Mouse (Mus musculus) G1E (cell line): ENCODE measurements around the gene Nr2f1. TPM values are rescaled to one million over a fixed set of nuclear protein-coding genes. Genes with fewer than 3 reads are reported as not detected.

Experiments used
- ATAC-seq: 2 replicates; pipeline ENCODE4 v1.8.0; 2016; ENCODE audit warnings: mild to moderate bottlenecking; ENCODE audit not compliant: insufficient number of reproducible peaks, poor library complexity, low FRiP score, severe bottlenecking; ENCODE audit errors: extremely low read depth
- DNase-seq: peaks from one replicate; pipeline ENCODE4 v3.0.0; 2012; ENCODE audit warnings: low spot score
- H3K27me3 ChIP-seq: 2 replicates; pipeline ENCODE4 v1.6.1; 2012; ENCODE audit warnings: mild to moderate bottlenecking, low read length, inconsistent platforms; ENCODE audit not compliant: insufficient read depth
- H3K36me3 ChIP-seq: replicated peaks from 2 replicates; pipeline ENCODE3; 2012; ENCODE audit warnings: mild to moderate bottlenecking, inconsistent platforms
- H3K4me1 ChIP-seq: 2 replicates; pipeline ENCODE4 v1.6.1; 2012; ENCODE audit warnings: low read depth, low read length, inconsistent platforms, mixed read lengths; ENCODE audit not compliant: insufficient read depth
- H3K4me3 ChIP-seq: 2 replicates; pipeline ENCODE4 v1.5.1; 2012; ENCODE audit warnings: low read depth, mild to moderate bottlenecking, inconsistent platforms, low read length, moderate library complexity, mixed read lengths
- H3K9me3 ChIP-seq: replicated peaks from 2 replicates; pipeline ENCODE4 v1.6.1; 2012; ENCODE audit warnings: inconsistent platforms
- CTCF ChIP-seq: IDR thresholded peaks from 2 replicates; pipeline ENCODE4 v1.5.1; 2012; ENCODE audit warnings: low read depth, low read length, inconsistent platforms, mixed read lengths
- GATA1 ChIP-seq: IDR thresholded peaks from 2 replicates; pipeline ENCODE4 v1.6.1; 2012; ENCODE audit warnings: borderline replicate concordance, low read length, inconsistent platforms, mixed read lengths
- GATA2 ChIP-seq: IDR thresholded peaks from 2 replicates; pipeline ENCODE4 v1.6.1; 2012; ENCODE audit warnings: low read depth, low read length, inconsistent platforms, borderline replicate concordance
- POLR2AphosphoS5 ChIP-seq: IDR thresholded peaks from 2 replicates; pipeline ENCODE4 v1.6.1; 2012; ENCODE audit warnings: low read depth, low read length, inconsistent platforms; ENCODE audit not compliant: insufficient replicate concordance
- TAL1 ChIP-seq: conservative IDR thresholded peaks from 2 replicates; pipeline ENCODE4 v1.6.1; 2012; ENCODE audit warnings: low read depth, low read length, inconsistent platforms, mixed read lengths
- polyA plus RNA-seq: library from polyadenylated mRNA; stranded (reverse); fragments of >175 nt; gene quantifications from 2 replicates; pipeline ENCODE4 v1.2.3, GENCODE M21; 2012
- total RNA-seq, 2 experiments: library from RNA; stranded (forward) in 1 of 2; stranded (reverse) in 1 of 2; fragments of 200-1000 nt in 1 of 2; fragments of >200 nt in 1 of 2; fragmentation: Nextera tagmentation in 1 of 2; gene quantifications; 2 replicates each; pipeline ENCODE4 v1.2.3; 2014 to 2017

Gene Nr2f1
- total and polyA plus RNA-seq, 3 experiments: 0.05 to 0.83 (median 0.05) TPM

DNA sequence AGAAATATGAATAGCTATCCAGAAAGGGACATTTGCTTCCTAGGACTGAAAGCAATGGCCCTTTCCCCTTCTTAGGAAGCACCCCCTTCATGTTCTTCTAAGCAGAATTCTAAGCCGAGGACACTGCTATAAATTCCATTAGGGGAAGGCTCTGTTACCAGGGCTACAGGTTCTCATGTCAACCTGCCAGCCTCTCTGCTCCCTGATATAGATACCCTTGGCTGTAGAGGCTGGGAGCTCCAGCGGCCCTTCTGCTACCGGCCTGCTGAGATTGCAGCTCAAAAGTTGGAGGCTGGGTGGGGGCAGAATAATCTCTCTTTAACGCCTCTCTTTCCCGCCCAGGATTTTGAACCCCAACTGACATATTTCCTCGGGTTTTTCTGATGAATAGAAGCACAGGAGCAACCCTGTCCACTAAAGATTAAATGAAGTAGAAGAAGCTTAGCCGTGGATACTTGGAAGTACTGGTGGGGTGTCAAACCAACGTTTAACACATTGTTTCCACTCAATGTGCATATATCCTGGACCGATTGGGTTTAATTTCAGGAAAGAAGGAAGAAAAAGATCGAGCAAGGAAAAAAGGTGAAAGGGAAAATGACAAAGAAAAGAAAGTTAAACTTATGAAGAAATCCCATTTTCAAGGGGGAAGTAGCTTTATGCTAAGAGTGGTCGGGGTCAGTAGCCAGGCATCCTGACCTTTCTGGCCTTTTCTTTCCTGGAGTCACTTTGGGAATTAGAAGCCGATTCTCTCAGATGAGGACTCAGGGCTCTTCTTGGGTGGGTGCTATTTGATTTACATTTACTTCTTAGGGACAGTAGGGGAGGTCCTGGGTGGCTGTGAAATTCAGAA lies 8.5 kb upstream of the Nr2f1 start:
- H3K4me1 ChIP-seq: peaks cover 28% of the 10 kb centered on the region
- no peaks in the 10 kb centered on the region for H3K9me3 ChIP-seq
- H3K27me3 ChIP-seq: peaks cover 46% of the 10 kb centered on the region
- no peak overlapping the region for H3K4me3 ChIP-seq
- DNase-seq (no peak), ATAC-seq (no peak)
- H3K36me3 ChIP-seq: no peaks in the 10 kb centered on the region
- no peak for TF ChIP-seq TAL1
- TF ChIP-seq GATA2: no peak
- no peak for TF ChIP-seq POLR2AphosphoS5
- TF ChIP-seq CTCF: no peak
- no peak for TF ChIP-seq GATA1

DNA sequence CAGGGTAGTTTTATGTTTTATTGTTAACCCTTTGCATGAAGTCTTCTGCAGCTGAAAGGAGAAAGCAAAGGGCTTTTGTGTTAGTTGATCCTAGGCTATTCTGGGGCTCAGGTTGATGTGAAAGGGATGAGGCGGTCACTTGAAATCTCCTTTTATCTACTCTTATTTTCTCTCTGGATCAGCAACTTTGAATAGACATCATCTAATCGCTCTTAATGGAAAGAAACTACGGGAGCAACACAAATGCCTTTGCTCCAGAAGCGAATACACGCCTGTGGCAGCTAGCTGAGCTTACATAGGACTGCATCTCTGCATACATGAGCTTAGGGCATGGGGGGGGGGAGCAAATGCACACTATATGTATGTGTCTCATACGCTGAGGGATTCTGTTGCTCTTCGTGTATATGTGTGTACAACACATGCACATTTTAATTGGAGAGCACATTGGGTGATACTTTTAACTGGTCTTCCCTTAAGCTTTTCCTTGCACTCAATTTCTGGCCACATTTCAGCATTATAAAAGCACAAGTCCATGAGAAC lies 7.4 kb upstream of the Nr2f1 start:
- no peaks in the 10 kb centered on the region for H3K9me3 ChIP-seq
- H3K4me1 ChIP-seq: peaks cover 34% of the 10 kb centered on the region
- peaks cover 49% of the 10 kb centered on the region for H3K27me3 ChIP-seq
- DNase-seq (no peak), ATAC-seq (no peak)
- no peaks in the 10 kb centered on the region for H3K36me3 ChIP-seq
- no peak overlapping the region for H3K4me3 ChIP-seq
- TF ChIP-seq GATA2 (no peak), POLR2AphosphoS5 (no peak), CTCF (no peak), TAL1 (no peak), GATA1 (no peak)

GRCm38 (mm10) chr13:78205426-78205825 lies 5.9 kb upstream of the Nr2f1 start:
- no peaks in the 10 kb centered on the region for H3K36me3 ChIP-seq
- TF ChIP-seq GATA2 (no peak), TAL1 (no peak), GATA1 (no peak), CTCF (no peak), POLR2AphosphoS5 (no peak)
- peaks cover 33% of the 10 kb centered on the region for H3K4me1 ChIP-seq
- ATAC-seq (no peak), DNase-seq (no peak)
- H3K9me3 ChIP-seq: no peaks in the 10 kb centered on the region
- H3K27me3 ChIP-seq: peaks cover 38% of the 10 kb centered on the region
- H3K4me3 ChIP-seq: no peak overlapping the region

DNA sequence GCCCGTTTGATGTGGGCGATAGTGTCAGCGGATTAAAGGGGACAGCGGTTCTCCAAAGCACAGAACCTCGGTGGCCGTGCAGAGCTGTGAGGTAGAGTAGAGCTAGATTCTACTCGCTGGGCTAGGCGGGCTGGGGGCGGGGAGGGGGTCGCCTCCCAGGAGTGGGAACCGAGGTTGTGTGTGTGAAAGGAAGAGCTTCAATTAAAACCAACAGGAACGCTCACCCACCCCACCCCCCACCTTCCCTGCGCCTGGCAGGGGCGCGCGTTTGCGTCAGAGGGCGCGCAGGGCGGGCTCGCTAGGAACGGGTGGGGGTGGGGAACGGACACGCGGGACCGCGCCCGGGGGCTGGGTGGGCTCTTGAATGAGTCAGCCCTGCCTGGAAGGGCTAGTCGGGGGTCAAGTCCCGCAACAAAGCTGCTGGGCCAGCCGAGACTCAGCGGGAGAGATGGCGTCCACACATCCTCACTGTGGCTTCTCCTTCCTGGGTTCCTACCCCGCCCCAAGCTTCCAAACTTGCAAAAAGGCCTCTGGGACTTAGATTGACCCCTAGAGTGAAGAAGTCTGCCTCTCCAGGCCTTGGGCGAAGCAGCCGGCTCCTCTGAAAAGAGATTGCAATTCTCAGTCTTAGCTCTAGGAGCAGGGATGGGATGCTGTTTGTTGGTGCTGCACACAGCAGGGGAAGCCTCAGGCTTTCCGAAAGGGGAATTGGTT lies 3.9 kb upstream of the Nr2f1 start:
- TF ChIP-seq TAL1: no peak
- TF ChIP-seq GATA2: no peak
- no peak for TF ChIP-seq CTCF
- TF ChIP-seq POLR2AphosphoS5: no peak
- TF ChIP-seq GATA1: no peak
- Histone ChIP-seq H3K4me1 (peaks cover 30% of the 10 kb centered on the region), H3K4me3 (peak overlapping the region; percentile 68), H3K36me3 (no peaks in the 10 kb centered on the region), H3K27me3 (peaks cover 29% of the 10 kb centered on the region), H3K9me3 (peaks cover 9% of the 10 kb centered on the region)
- no peak for ATAC-seq
- DNase-seq: no peak

DNA sequence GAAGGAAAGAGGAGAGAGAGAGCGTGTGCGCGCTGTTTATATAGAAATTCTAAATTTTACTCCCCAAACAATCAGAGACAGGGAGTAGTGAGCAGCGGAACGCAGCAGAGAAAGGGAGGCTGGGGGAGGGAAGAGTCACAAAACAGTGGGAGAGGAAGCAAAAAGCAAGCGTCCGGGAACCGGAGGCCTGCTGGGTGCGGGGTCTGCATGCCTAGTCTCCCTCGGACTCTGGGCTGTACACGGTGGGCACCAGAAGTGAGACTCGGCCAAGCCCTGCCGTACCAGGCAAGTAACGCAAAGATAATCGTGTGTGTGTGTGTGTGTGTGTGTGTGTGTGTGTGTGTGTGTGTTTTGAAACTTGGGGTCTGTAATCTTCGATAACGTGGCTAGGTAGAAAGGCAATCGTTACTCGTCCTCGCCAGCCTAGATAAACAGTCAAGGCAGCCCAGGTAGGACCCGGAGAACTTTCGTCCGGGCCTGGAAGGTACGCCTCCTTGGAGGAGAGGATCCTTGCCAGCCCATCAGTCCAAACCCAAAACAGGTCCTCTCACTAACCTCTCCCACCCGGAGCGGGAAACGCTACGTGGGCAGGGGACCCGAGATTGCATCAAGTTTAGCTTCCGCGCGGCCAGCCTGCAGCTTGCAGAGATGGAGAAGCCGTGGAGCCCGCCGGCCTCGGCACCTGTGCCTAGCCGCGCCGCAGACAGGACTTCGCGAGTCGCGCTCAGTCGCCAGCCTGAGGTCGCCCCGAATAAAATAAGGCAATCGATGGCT lies 3.2 kb upstream of the Nr2f1 start:
- Histone ChIP-seq H3K27me3 (peaks cover 33% of the 10 kb centered on the region), H3K36me3 (no peaks in the 10 kb centered on the region), H3K9me3 (peaks cover 16% of the 10 kb centered on the region), H3K4me1 (peaks cover 30% of the 10 kb centered on the region), H3K4me3 (peak overlapping the region; percentile 68)
- TF ChIP-seq GATA1: no peak
- TF ChIP-seq TAL1: no peak
- TF ChIP-seq CTCF: no peak
- no peak for TF ChIP-seq GATA2
- TF ChIP-seq POLR2AphosphoS5: no peak
- DNase-seq (no peak), ATAC-seq (no peak)
